ENCODE assay signal across 18 mouse cellular contexts in the genomic region with DNA sequence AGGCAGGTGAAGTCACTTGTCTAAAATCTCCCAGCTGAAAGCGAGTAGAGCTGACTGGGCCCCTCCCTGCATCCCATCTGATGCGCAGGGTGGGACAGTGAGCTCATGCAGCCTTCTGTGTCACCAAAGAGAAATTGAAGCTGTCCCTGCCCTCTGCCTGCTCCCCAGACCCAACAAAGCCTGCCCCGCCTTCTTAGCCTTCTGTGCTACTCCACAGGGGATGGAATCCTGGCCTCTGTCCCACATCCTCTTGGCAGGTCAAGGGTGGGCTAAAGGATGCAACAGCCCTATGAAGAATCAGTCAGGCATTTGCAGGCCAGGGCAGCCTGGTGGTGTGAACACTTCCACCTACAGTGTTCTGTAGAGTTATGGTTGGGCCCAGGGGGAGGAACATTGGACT. TPM values are rescaled to one million over a fixed set of nuclear protein-coding genes. Genes with fewer than 3 reads are reported as not detected.
DNase-seq lines count a peak whose midpoint lies in the region; ATAC-seq and TF ChIP-seq lines count a peak whose summit lies in the region.
"Had no signal": no experiment of that assay in that cellular context is flagged by ENCODE, and none has a peak within 500 bp of the region (broad histone marks: within the 10 kb centered on the region; RNA-seq: fewer than 3 reads in every experiment).

No protein-coding gene starts in this region.

- no peaks in the 10 kb centered on the region for H3K9me3 ChIP-seq in kidney, embryonic 16.5 days (ENCODE audit: low read length)
- H3K9me3 ChIP-seq: hindbrain, embryonic 15.5 days; kidney, embryonic 15.5 days; megakaryocyte, embryonic 14.5 days; neural tube, embryonic 15.5 days had no signal

- intact Hi-C loops in gastrocnemius, adult 2 months (cut with DNase I), result no loop called here

- no peaks in the 10 kb centered on the region for H3K27me3 ChIP-seq in kidney, embryonic 16.5 days (ENCODE audit: insufficient read depth, low read length)
- H3K27me3 ChIP-seq in kidney, adult 2 months (replicated peaks; ENCODE audit: control insufficient read depth, insufficient read depth, low read length), result no peaks in the 10 kb centered on the region
- H3K27me3 ChIP-seq: hindbrain, embryonic 15.5 days; kidney, embryonic 15.5 days; megakaryocyte, embryonic 14.5 days; neural tube, embryonic 15.5 days had no signal

- DNase-seq in gastrocnemius, adult 2 months, result peak; percentile 57
- DNase-seq in gastrocnemius, postnatal 10 days, result no peak
- DNase-seq in kidney, adult 2 months, result no peak
- peak; percentile 41 for DNase-seq in ES-CJ7 (ENCODE audit: low read depth, low spot score)
- peak; percentile 61 to 69 for DNase-seq in cerebellum, postnatal 14 days
- DNase-seq in embryo, embryonic 11 days, result no peak
- DNase-seq: adrenal gland, postnatal 25 days; gastrocnemius, postnatal 36 days; lung, adult 2 months; right cerebral cortex, adult 18-20 months had no signal

- peak overlapping the region; percentile 24; the same call in 1 of the 2 replicates for H3K27ac ChIP-seq in gastrocnemius, adult 2 months
- no peak overlapping the region for H3K27ac ChIP-seq in kidney, embryonic 16.5 days (ENCODE audit: low read length)
- no peak overlapping the region for H3K27ac ChIP-seq in kidney, adult 2 months (ENCODE audit: insufficient read depth, low read depth, low read length)
- H3K27ac ChIP-seq: hindbrain, embryonic 15.5 days; kidney, embryonic 15.5 days; neural tube, embryonic 15.5 days had no signal

- H3K4me3 ChIP-seq in gastrocnemius, adult 2 months, result no peak overlapping the region
- no peak overlapping the region for H3K4me3 ChIP-seq in kidney, embryonic 16.5 days (ENCODE audit: low read length)
- H3K4me3 ChIP-seq in kidney, adult 2 months (ENCODE audit: insufficient read depth, low read depth, low read length), result no peak overlapping the region
- H3K4me3 ChIP-seq: hindbrain, embryonic 15.5 days; kidney, embryonic 15.5 days; megakaryocyte, embryonic 14.5 days; neural tube, embryonic 15.5 days had no signal

- peaks cover 24% of the 10 kb centered on the region; the same call in 1 of the 2 replicates for H3K36me3 ChIP-seq in kidney, embryonic 16.5 days (ENCODE audit: insufficient read depth, low read length)
- no peaks in the 10 kb centered on the region for H3K36me3 ChIP-seq in kidney, adult 2 months (ENCODE audit: control insufficient read depth, insufficient read depth, low read length)

- no peaks in the 10 kb centered on the region for H3K4me1 ChIP-seq in kidney, embryonic 16.5 days (ENCODE audit: insufficient read depth, low read length)
- peaks cover 20% of the 10 kb centered on the region for H3K4me1 ChIP-seq in kidney, adult 2 months (ENCODE audit: control insufficient read depth, insufficient read depth, low read length)
- H3K4me1 ChIP-seq: hindbrain, embryonic 15.5 days; kidney, embryonic 15.5 days; neural tube, embryonic 15.5 days had no signal

- no peak overlapping the region for H3K4me2 ChIP-seq in kidney, embryonic 16.5 days (replicated peaks; ENCODE audit: low read depth, low read length)
- H3K4me2 ChIP-seq: hindbrain, embryonic 15.5 days; kidney, embryonic 15.5 days; neural tube, embryonic 15.5 days had no signal

- no peak overlapping the region for H3K9ac ChIP-seq in kidney, embryonic 16.5 days (replicated peaks; ENCODE audit: low read length)
- H3K9ac ChIP-seq: hindbrain, embryonic 15.5 days; kidney, embryonic 15.5 days; neural tube, embryonic 15.5 days had no signal

- no peak for TF ChIP-seq CTCF in gastrocnemius, adult 2 months (IDR thresholded peaks at IDR 0.05)
- no peak for TF ChIP-seq CTCF in kidney, adult 2 months (conservative IDR thresholded peaks at IDR 0.05; ENCODE audit: insufficient read depth, insufficient read length, low read depth, low read length)

- no peak for TF ChIP-seq POLR2A in kidney, adult 2 months (IDR thresholded peaks at IDR 0.05; ENCODE audit: low read depth, low read length)

- 74% methylated on average over 3 of the region's 3 CpGs for WGBS in kidney, embryonic 16.5 days
- 77% methylated on average over 3 of the region's 3 CpGs for WGBS in kidney, adult 2 months

- ATAC-seq in kidney, embryonic 16.5 days (ENCODE audit: low FRiP score, low TSS enrichment), result peak; percentile 21; the same call in 1 of the 2 replicates
- ATAC-seq: forebrain, embryonic 14.5 days had no signal

RNA-seq across cellular contexts. Expression of a gene that starts 41.2 kb away (rescaled TPM):
- 10 to 100 TPM; 43.4 to 51.7 TPM for total RNA-seq in gastrocnemius, adult 2 months (2021)
- total RNA-seq in gastrocnemius, postnatal 10 days (2021), result 10 to 100 TPM; 50.3 to 53.6 TPM
- polyA plus RNA-seq in kidney, embryonic 16.5 days (2015; fragmentation: Nextera tagmentation; extraction: Ambion mirVana), result 154 and 155 TPM in 2 replicates
- 95.9 and 125 TPM in 2 replicates for polyA plus RNA-seq in kidney, adult 2 months (2012; rRNA removed)

RNA-seq across cellular contexts. Expression of a gene that starts 43.5 kb away (rescaled TPM):
- total RNA-seq in gastrocnemius, adult 2 months (2021), result 1 to 10 TPM; 4.7 to 5.0 TPM
- total RNA-seq in gastrocnemius, postnatal 10 days (2021), result 1 to 10 TPM; 2.2 to 3.4 TPM
- polyA plus RNA-seq in kidney, embryonic 16.5 days (2015; fragmentation: Nextera tagmentation; extraction: Ambion mirVana), result 4.8 and 5.0 TPM in 2 replicates
- 41.6 and 49.2 TPM in 2 replicates for polyA plus RNA-seq in kidney, adult 2 months (2012; rRNA removed)

RNA-seq across cellular contexts. Expression of a gene that starts 44.2 kb away (rescaled TPM):
- 1,000 to 10,000 TPM in 1 of 2 experiments, 100 to 1,000 TPM in 1; 528 to 1,790 TPM for total RNA-seq in gastrocnemius, adult 2 months (2021)
- total RNA-seq in gastrocnemius, postnatal 10 days (2021), result 100 to 1,000 TPM; 260 to 321 TPM
- 1.5 and 3.6 TPM in 2 replicates for polyA plus RNA-seq in kidney, embryonic 16.5 days (2015; fragmentation: Nextera tagmentation; extraction: Ambion mirVana)
- polyA plus RNA-seq in kidney, adult 2 months (2012; rRNA removed), result 1.6 and 11.5 TPM in 2 replicates
- total RNA-seq: adrenal gland, postnatal 25 days; layer of hippocampus, postnatal 14 days; monocyte, adult 5-6 weeks had no signal

RNA-seq across cellular contexts. Expression of a gene that starts 49.5 kb away (rescaled TPM):
- total RNA-seq in gastrocnemius, adult 2 months (2021), result 1 to 10 TPM in 1 of 2 experiments, under 1 TPM in 1; 0.99 to 1.3 TPM
- 10 to 100 TPM in 1 of 2 experiments, 1 to 10 TPM in 1; 4.1 to 11.8 TPM for total RNA-seq in gastrocnemius, postnatal 10 days (2021)
- polyA plus RNA-seq in kidney, embryonic 16.5 days (2015; fragmentation: Nextera tagmentation; extraction: Ambion mirVana), result 98.8 and 108 TPM in 2 replicates
- 740 and 847 TPM in 2 replicates for polyA plus RNA-seq in kidney, adult 2 months (2012; rRNA removed)
- total RNA-seq: monocyte, adult 5-6 weeks had no signal

Comparison
In these comparisons a context has a peak if more than half of its experiments do, and no peak if none do; other contexts are left out.
1. DNase-seq: peak in gastrocnemius, adult 2 months (single experiment), ES-CJ7 (single experiment) and cerebellum, postnatal 14 days (2 of 2); none in gastrocnemius, postnatal 10 days (single experiment), kidney, adult 2 months (single experiment) and embryo, embryonic 11 days (single experiment).